Mouse (Mus musculus) heart, postnatal 0 days (tissue): ENCODE results near the gene Mettl26. TPM values are rescaled to one million over a fixed set of nuclear protein-coding genes. Genes with fewer than 3 reads are reported as not detected.

ENCODE experiments used
- ATAC-seq: fragments of 200-750 bp; cut with Nextera tagmentation; 2 replicates; pipeline ENCODE4 v1.8.0; 2017; ENCODE audit warnings: low read depth, moderate number of reproducible peaks, moderate library complexity; ENCODE audit not compliant: insufficient read depth
- DNase-seq: peaks from one replicate; pipeline ENCODE4 v3.0.0-alpha.2; 2016; ENCODE audit warnings: low spot score
- H3K27ac ChIP-seq: fragments of 300-500 bp; sonication (generic); 2 replicates; pipeline ENCODE4 v1.5.1; 2014; ENCODE audit warnings: low read depth, mild to moderate bottlenecking
- H3K27me3 ChIP-seq: fragments of 300-500 bp; sonication (generic); 2 replicates; pipeline ENCODE4 v1.6.1; 2014; ENCODE audit warnings: low read length, mixed read lengths; ENCODE audit not compliant: control insufficient read depth, insufficient read depth
- H3K36me3 ChIP-seq: fragments of 300-500 bp; sonication (generic); replicated peaks from 2 replicates; pipeline ENCODE4 v1.6.1; 2014; ENCODE audit warnings: low read length, mixed read lengths; ENCODE audit not compliant: control insufficient read depth, insufficient read depth
- H3K4me1 ChIP-seq: fragments of 300-500 bp; sonication (generic); 2 replicates; pipeline ENCODE4 v1.6.1; 2014; ENCODE audit warnings: antibody characterized with exemption; ENCODE audit not compliant: control insufficient read depth, insufficient read depth
- H3K4me2 ChIP-seq: fragments of 300-500 bp; sonication (generic); 2 replicates; pipeline ENCODE4 v1.6.1; 2014; ENCODE audit warnings: low read depth, mild to moderate bottlenecking, low read length, moderate library complexity
- H3K4me3 ChIP-seq: fragments of 300-500 bp; sonication (generic); 2 replicates; pipeline ENCODE4 v1.5.1; 2014; ENCODE audit warnings: low read depth, low read length
- H3K9ac ChIP-seq: fragments of 300-500 bp; sonication (generic); replicated peaks from 2 replicates; pipeline ENCODE4 v1.6.1; 2014; ENCODE audit warnings: low read depth, low read length, mixed read lengths
- H3K9me3 ChIP-seq: fragments of 300-500 bp; sonication (generic); replicated peaks from 2 replicates; pipeline ENCODE4 v1.6.1; 2016; ENCODE audit warnings: low read length; ENCODE audit not compliant: control insufficient read depth
- CTCF ChIP-seq: IDR thresholded peaks from 2 replicates; pipeline ENCODE4 v1.5.1; 2016; ENCODE audit warnings: antibody characterized with exemption, control low read depth, low read depth
- EP300 ChIP-seq: IDR thresholded peaks from 2 replicates; pipeline ENCODE4 v1.6.1; 2016; ENCODE audit warnings: antibody characterized with exemption, low read depth
- WGBS: fragments of 180-500 bp; shearing (Covaris S2); extraction: QIAGEN DNeasy Blood & Tissue Kit; methylation state at CpG from one replicate; pipeline ENCODE4 v1.1.7; 2014; 5-methylcytosine and 5-hydroxymethylcytosine counted together
- polyA plus RNA-seq: library from polyadenylated mRNA; unstranded; fragments of >200 nt; fragmentation: Nextera tagmentation; extraction: Ambion mirVana; gene quantifications from 2 replicates; pipeline ENCODE4 v1.2.1, GENCODE M21; 2015
- total RNA-seq: library from RNA; depleted of rRNA; stranded (reverse); fragments of >200 nt; gene quantifications from 2 replicates; pipeline ENCODE4 v1.2.3, GENCODE M21; 2014; ENCODE audit warnings: low replicate concordance

Gene Mettl26
- total and polyA plus RNA-seq, 2 experiments from 2014 or later = 27.8 to 28.1 TPM

GRCm38 (mm10) chr17:25878611-25879180 lies 3.8 kb downstream of the Mettl26 start:
- DNase-seq (no peak), ATAC-seq (no peak)
- Histone ChIP-seq H3K9ac (no peak overlapping the region), H3K27me3 (no peaks in the 10 kb centered on the region), H3K36me3 (peaks cover 14% of the 10 kb centered on the region), H3K4me2 (no peak overlapping the region), H3K27ac (no peak overlapping the region), H3K9me3 (no peaks in the 10 kb centered on the region), H3K4me3 (no peak overlapping the region), H3K4me1 (peaks cover 18% of the 10 kb centered on the region; the same call in 1 of the 2 replicates)
- 94% methylated on average over 19 of the region's 19 CpGs for WGBS
- TF ChIP-seq CTCF (no peak), EP300 (no peak)

GRCm38 (mm10) chr17:25879261-25879660 lies 4.4 kb downstream of the Mettl26 start:
- TF ChIP-seq EP300 (no peak), CTCF (peak; percentile 27; the same call in 1 of the 2 replicates)
- ATAC-seq = no peak
- 68% methylated on average over 4 of the region's 4 CpGs for WGBS
- Histone ChIP-seq H3K27me3 (no peaks in the 10 kb centered on the region), H3K27ac (no peak overlapping the region), H3K4me3 (no peak overlapping the region), H3K4me1 (peaks cover 15% of the 10 kb centered on the region; the same call in 1 of the 2 replicates), H3K9me3 (no peaks in the 10 kb centered on the region), H3K36me3 (peaks cover 18% of the 10 kb centered on the region), H3K4me2 (no peak overlapping the region), H3K9ac (no peak overlapping the region)
- DNase-seq = no peak

DNA sequence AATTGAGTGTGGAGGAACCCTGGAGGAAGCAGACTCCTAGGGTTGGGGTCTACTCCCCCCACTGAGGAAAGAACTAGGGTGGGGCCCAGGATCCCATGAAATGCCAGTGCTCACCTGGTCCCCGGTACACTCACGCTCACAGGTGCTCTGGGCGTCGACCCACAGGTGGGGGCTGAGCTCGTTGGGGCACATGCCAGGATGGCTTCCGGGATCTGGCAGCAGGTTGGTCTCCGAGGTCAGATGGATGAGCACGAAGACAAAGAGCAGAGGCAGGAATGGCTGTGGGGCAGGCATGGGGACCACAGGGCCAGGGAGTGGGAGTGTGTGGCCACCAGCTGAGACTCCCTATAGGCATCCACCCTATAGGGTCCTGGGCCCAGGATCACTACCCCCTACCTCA lies 4.9 kb downstream of the Mettl26 start:
- Histone ChIP-seq H3K4me3 (no peak overlapping the region), H3K36me3 (peaks cover 22% of the 10 kb centered on the region), H3K9me3 (no peaks in the 10 kb centered on the region), H3K4me2 (no peak overlapping the region), H3K27ac (no peak overlapping the region), H3K9ac (no peak overlapping the region), H3K27me3 (no peaks in the 10 kb centered on the region), H3K4me1 (peaks cover 11% of the 10 kb centered on the region; the same call in 1 of the 2 replicates)
- no peak for DNase-seq
- no peak for ATAC-seq
- WGBS = 86% methylated on average over 8 of the region's 8 CpGs
- no peak for TF ChIP-seq EP300
- no peak for TF ChIP-seq CTCF

GRCm38 (mm10) chr17:25880196-25880910 lies 5.5 kb downstream of the Mettl26 start, which contains the start of gene Wfikkn1:
TSS of gene Wfikkn1 (minus strand) at chr17:25880858.
- ATAC-seq = no peak

GRCm38 (mm10) chr17:25880913-25881641 lies 6.2 kb downstream of the Mettl26 start:
- H3K27ac ChIP-seq = no peak overlapping the region
- no peak overlapping the region for H3K4me2 ChIP-seq
- H3K9ac ChIP-seq = no peak overlapping the region
- no peaks in the 10 kb centered on the region for H3K9me3 ChIP-seq
- TF ChIP-seq EP300 (no peak), CTCF (no peak)
- H3K36me3 ChIP-seq = peaks cover 25% of the 10 kb centered on the region
- peaks cover 5% of the 10 kb centered on the region; the same call in 1 of the 2 replicates for H3K4me1 ChIP-seq
- H3K27me3 ChIP-seq = no peaks in the 10 kb centered on the region
- ATAC-seq (no peak), DNase-seq (no peak)
- H3K4me3 ChIP-seq = no peak overlapping the region
- 25% methylated on average over 5 of the region's 5 CpGs for WGBS

More at GRCm38 (mm10) chr17:25880196-25880910, 5.5 kb downstream of the Mettl26 start, which contains the start of gene Wfikkn1:
- DNase-seq = no peak
- no peaks in the 10 kb centered on the region for H3K9me3 ChIP-seq
- no peak within 1 kb of the TSS for H3K4me3 ChIP-seq
- H3K4me2 ChIP-seq = no peak within 1 kb of the TSS
- TF ChIP-seq CTCF (no peak), EP300 (no peak)
- H3K27me3 ChIP-seq = no peaks in the 10 kb centered on the region
- H3K36me3 ChIP-seq = peaks cover 25% of the 10 kb centered on the region
- H3K27ac ChIP-seq = no peak within 1 kb of the TSS
- H3K9ac ChIP-seq = no peak within 1 kb of the TSS
- 65% methylated on average over 5 of the region's 5 CpGs for WGBS
- peaks cover 10% of the 10 kb centered on the region; the same call in 1 of the 2 replicates for H3K4me1 ChIP-seq
